Mouse (Mus musculus): ENCODE results near the gene Tigit. TPM values are rescaled to one million over a fixed set of nuclear protein-coding genes. Genes with fewer than 3 reads are reported as not detected.

Gene Tigit
- polyA plus RNA-seq, 1 experiment from 2014 or later = not detected

DNA sequence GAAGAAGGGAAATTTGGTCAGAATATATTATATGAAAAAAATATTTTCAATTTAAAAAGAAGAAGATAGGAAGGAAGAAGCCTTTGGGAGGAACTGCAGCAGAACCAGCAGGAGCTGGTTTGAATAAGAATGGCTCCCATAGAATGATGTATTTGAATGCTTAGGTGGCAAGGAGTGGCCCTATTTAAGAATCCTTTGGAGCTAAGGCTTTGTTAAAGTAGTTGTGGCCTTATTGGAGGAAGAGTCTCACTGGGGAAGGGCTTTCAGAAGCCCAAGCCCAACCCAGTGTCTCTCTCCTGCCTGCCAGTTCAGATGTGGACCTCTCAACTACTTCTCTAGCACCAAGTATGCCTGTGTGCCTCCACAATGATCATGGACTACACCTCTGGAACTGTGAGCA is 56.9 kb downstream of the Tigit start:
- ATAC-seq = no peak
- H3K27ac ChIP-seq = no peak overlapping the region
- H3K9ac ChIP-seq (replicated peaks) = no peak overlapping the region
- peaks cover 8% of the 10 kb centered on the region; the same call in 1 of the 2 replicates for H3K9me3 ChIP-seq
- H3K4me2 ChIP-seq (replicated peaks) = no peak overlapping the region
- no peaks in the 10 kb centered on the region for H3K27me3 ChIP-seq
- H3K4me1 ChIP-seq (replicated peaks) = peaks cover 32% of the 10 kb centered on the region
- H3K4me3 ChIP-seq (replicated peaks) = no peak overlapping the region
- H3K36me3 ChIP-seq = peaks cover 49% of the 10 kb centered on the region

DNA sequence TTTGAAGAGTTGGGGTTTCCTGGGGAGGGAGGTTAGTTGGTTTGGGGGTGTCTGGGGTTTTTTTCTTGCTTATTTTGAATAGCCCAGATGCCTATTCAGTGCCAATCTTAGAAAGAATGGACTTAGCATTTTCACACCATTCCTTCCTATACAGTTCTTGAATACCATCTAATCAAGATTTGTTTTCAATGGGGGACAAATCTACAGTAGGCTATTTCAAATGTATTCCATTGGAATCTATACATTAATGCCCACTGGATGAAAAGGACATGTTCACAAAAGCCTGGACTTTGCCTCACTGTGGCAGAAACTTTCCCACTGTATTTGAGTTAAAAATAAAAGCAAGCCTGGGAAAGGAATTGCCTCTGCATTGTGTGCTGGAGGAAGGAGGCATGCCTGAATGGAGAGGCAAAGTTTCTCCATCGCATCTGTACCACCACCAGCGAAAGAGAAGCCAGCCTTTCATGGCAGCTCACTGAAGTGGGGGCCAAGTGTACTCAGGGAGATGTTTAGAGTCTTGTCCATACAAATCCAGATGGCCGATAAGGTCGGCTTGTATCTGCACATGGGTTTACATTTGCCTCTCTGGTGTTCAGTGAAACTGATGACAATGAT is 59.4 kb downstream of the Tigit start:
- WGBS = 18% methylated on average over 4 of the region's 4 CpGs
- no peak overlapping the region for H3K9ac ChIP-seq (replicated peaks)
- peaks cover 40% of the 10 kb centered on the region for H3K36me3 ChIP-seq
- 0 out of 2 replicates have a peak, but pooled peaks have one; percentile 10 for ATAC-seq
- no peaks in the 10 kb centered on the region for H3K27me3 ChIP-seq
- H3K4me2 ChIP-seq (replicated peaks) = no peak overlapping the region
- H3K9me3 ChIP-seq = peaks cover 8% of the 10 kb centered on the region; the same call in 1 of the 2 replicates
- H3K27ac ChIP-seq = peak overlapping the region; percentile 63
- no peak overlapping the region for H3K4me3 ChIP-seq (replicated peaks)
- H3K4me1 ChIP-seq (replicated peaks) = peaks cover 32% of the 10 kb centered on the region

DNA sequence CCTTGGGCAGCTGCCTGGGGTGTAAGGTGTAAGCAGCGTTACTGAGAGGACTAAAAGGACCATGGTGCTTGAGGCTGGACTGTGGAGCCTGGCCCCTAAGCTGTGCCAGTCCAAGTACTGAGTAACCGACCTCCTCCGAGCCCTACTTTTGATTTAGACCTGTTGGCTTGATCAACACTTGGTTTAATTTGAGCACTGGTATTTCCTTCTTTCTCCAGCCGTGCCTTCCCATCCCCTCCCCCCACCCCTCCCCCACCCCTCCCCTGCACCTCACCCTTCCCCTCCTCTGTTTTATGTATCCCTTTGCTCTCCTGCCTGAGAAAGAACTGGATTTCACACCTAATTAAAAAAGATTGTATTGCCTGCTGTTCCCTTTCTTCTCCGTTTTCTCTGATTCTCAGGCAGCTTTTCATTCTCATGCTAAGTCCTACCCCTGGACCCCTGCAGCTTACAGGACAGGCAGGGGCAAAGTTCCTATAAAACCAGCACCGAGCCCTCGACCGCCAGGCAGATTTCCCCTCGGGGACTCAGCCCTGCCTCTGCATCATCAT is 60.3 kb downstream of the Tigit start:
- H3K27ac ChIP-seq = peak overlapping the region; percentile 63
- H3K9ac ChIP-seq (replicated peaks) = no peak overlapping the region
- WGBS = 1% methylated on average over 9 of the region's 9 CpGs
- H3K4me1 ChIP-seq (replicated peaks) = peaks cover 32% of the 10 kb centered on the region
- no peak overlapping the region for H3K4me3 ChIP-seq (replicated peaks)
- H3K36me3 ChIP-seq = peaks cover 35% of the 10 kb centered on the region
- H3K9me3 ChIP-seq = peaks cover 8% of the 10 kb centered on the region; the same call in 1 of the 2 replicates
- no peaks in the 10 kb centered on the region for H3K27me3 ChIP-seq
- no peak overlapping the region; the same call in 1 of the 2 replicates for H3K4me2 ChIP-seq (replicated peaks)
- peak; percentile 94 for ATAC-seq

DNA sequence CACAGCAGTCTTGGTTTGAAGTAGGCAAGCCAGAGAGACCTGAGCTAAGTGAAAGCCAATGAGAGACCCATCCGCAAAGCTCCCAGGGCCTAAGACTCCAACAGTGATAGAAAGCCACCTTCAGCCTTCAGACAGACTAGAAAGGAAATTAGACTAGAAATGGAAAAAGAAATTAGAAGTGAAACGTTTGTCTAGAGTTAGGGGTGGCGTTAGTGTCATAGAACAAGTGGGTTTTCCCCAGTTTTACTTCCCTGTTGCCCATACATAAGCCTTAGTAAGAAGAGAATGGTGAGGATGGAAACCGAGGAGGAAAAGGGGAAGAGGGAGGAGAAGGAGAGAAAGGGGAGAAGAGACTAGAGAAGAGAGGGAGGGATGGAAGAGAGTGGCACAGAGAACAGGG is 61.4 kb downstream of the Tigit start:
- no peak overlapping the region for H3K9ac ChIP-seq (replicated peaks)
- H3K4me1 ChIP-seq (replicated peaks) = peaks cover 32% of the 10 kb centered on the region
- H3K4me3 ChIP-seq (replicated peaks) = no peak overlapping the region
- peaks cover 6% of the 10 kb centered on the region; the same call in 1 of the 2 replicates for H3K9me3 ChIP-seq
- no peak for ATAC-seq
- WGBS = 78% methylated on average over 4 of the region's 4 CpGs
- H3K36me3 ChIP-seq = peaks cover 27% of the 10 kb centered on the region
- H3K27ac ChIP-seq = no peak overlapping the region
- H3K27me3 ChIP-seq = no peaks in the 10 kb centered on the region
- no peak overlapping the region for H3K4me2 ChIP-seq (replicated peaks)

DNA sequence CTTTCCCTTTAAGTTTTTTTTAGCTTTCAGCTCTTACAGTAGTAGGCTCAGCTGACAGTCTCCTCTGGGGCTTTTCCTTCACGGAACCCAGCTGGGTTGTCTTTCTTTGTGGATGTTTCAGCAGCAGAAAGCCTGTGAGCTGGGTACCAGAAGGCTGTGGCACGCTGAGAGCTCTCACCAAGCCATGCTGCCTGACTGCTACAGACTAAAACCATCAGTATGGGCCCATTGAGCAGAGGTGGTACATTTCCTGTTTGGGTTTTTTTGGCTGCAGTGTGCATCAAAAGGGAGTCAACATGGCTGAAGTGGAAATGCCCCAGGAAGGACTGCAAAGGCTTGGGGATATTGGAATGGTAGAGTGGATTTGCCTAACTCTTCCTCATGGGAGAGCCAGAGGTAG is 64.2 kb downstream of the Tigit start:
- no peak overlapping the region for H3K27ac ChIP-seq
- H3K4me2 ChIP-seq (replicated peaks) = no peak overlapping the region
- WGBS = 79% methylated on average over 2 of the region's 2 CpGs
- H3K4me3 ChIP-seq (replicated peaks) = no peak overlapping the region
- no peak for ATAC-seq
- H3K4me1 ChIP-seq (replicated peaks) = peaks cover 26% of the 10 kb centered on the region
- peaks cover 27% of the 10 kb centered on the region for H3K36me3 ChIP-seq
- no peaks in the 10 kb centered on the region for H3K27me3 ChIP-seq
- no peaks in the 10 kb centered on the region for H3K9me3 ChIP-seq
- H3K9ac ChIP-seq (replicated peaks) = no peak overlapping the region

MicroRNAs within 50 kb of the gene (microRNA counts, 519-probe panel; counts per million panel counts)
- microRNA mmu-miR-568 = 110 counts per million, percentile 56 among the panel's probes with 10 or more counts

Small RNA genes lying within 50 kb of the gene (microRNA-seq; reads per million reads assigned to microRNA genes)
- gene Mir568 = not detected

Other genes with a start within 250 kb of the Tigit start
- gene Drd3, start 89.9 kb upstream of the Tigit start, polyA plus RNA-seq (2015; fragmentation: Nextera tagmentation; extraction: Ambion mirVana) = not detected in 2 replicates
- gene Ccdc191, start 225.7 kb upstream of the Tigit start, polyA plus RNA-seq (2015; fragmentation: Nextera tagmentation; extraction: Ambion mirVana) = 13.8 and 14.1 TPM in 2 replicates

All from midbrain, embryonic 13.5 days (tissue).